Mouse (Mus musculus) thymus, adult 2 months (tissue): ENCODE measurements at regions not wholly inside any gene's neighbourhood (a gene's known extent, or its start where the extent isn't known, plus 50 kb on each side); places are given as distances from the start of the nearest gene placed in this dataset.

ENCODE experiments used
- DNase-seq: peaks from one replicate; pipeline ENCODE4 v3.0.0; 2021
- H3K27ac ChIP-seq: fragments of 200-500 bp; 2 replicates; pipeline ENCODE4 v1.5.1; 2012; ENCODE audit warnings: low read length, control low read depth; ENCODE audit not compliant: control insufficient read depth, insufficient read depth
- H3K27me3 ChIP-seq: fragments of 200-500 bp; 2 replicates; pipeline ENCODE4 v1.6.1; 2012; ENCODE audit warnings: mild to moderate bottlenecking, low read length, moderate library complexity, mixed read lengths; ENCODE audit not compliant: control insufficient read depth, insufficient read depth
- H3K36me3 ChIP-seq: fragments of 200-500 bp; 2 replicates; pipeline ENCODE4 v1.6.1; 2012; ENCODE audit warnings: mild to moderate bottlenecking, low read length, moderate library complexity; ENCODE audit not compliant: control insufficient read depth, insufficient read depth
- H3K4me1 ChIP-seq: fragments of 200-500 bp; replicated peaks from 2 replicates; pipeline ENCODE4 v1.6.1; 2012; ENCODE audit warnings: low read length; ENCODE audit not compliant: control insufficient read depth, insufficient read depth
- H3K4me3 ChIP-seq: fragments of 200-500 bp; 2 replicates; pipeline ENCODE4 v1.5.1; 2012; ENCODE audit warnings: mild to moderate bottlenecking, low read length, control low read depth, moderate library complexity; ENCODE audit not compliant: control insufficient read depth, insufficient read depth
- CTCF ChIP-seq: fragments of 200-500 bp; IDR thresholded peaks from 2 replicates; pipeline ENCODE4 v1.5.1; 2012; ENCODE audit warnings: mild to moderate bottlenecking, control low read depth, low read length, moderate library complexity, borderline replicate concordance; ENCODE audit not compliant: control insufficient read depth, poor library complexity, insufficient read depth; ENCODE audit errors: extremely low read depth
- POLR2A ChIP-seq: fragments of 200-500 bp; IDR thresholded peaks from 2 replicates; pipeline ENCODE4 v1.6.1; 2012; ENCODE audit warnings: mild to moderate bottlenecking, low read length, control low read depth, moderate library complexity; ENCODE audit not compliant: control insufficient read depth, poor library complexity, insufficient read depth; ENCODE audit errors: extremely low read depth
- WGBS: fragments of 180-500 bp; shearing (Covaris S2); methylation state at CpG from one replicate; pipeline ENCODE4 v1.1.7; 2018; 5-methylcytosine and 5-hydroxymethylcytosine counted together

DNA sequence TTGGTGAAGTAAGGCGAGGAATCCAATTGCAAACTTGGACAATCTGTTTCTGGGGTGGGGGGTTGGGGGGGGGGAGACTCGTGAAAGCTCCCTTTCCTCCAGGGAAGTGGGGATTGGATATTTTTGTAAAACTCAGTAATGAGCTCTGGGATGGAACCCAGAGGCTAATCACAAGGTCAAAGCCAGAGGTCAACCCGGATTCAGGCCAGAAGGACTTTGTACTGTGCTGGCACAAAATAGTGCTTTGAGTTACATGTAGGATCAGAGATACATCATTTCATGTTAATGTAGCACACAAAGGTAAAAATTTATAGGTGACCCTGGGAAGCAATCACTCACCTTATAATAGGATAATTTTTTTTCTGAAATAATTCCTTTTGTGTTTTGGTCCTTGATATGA lies 309.5 kb upstream of the Slc30a5 start:
- 88% methylated on average over 3 of the region's 3 CpGs for WGBS
- no peak for DNase-seq
- Histone ChIP-seq H3K27me3 (no peaks in the 10 kb centered on the region), H3K27ac (no peak overlapping the region), H3K36me3 (no peaks in the 10 kb centered on the region), H3K4me3 (no peak overlapping the region), H3K4me1 (no peaks in the 10 kb centered on the region)
- TF ChIP-seq CTCF = no peak
- no peak for TF ChIP-seq POLR2A

DNA sequence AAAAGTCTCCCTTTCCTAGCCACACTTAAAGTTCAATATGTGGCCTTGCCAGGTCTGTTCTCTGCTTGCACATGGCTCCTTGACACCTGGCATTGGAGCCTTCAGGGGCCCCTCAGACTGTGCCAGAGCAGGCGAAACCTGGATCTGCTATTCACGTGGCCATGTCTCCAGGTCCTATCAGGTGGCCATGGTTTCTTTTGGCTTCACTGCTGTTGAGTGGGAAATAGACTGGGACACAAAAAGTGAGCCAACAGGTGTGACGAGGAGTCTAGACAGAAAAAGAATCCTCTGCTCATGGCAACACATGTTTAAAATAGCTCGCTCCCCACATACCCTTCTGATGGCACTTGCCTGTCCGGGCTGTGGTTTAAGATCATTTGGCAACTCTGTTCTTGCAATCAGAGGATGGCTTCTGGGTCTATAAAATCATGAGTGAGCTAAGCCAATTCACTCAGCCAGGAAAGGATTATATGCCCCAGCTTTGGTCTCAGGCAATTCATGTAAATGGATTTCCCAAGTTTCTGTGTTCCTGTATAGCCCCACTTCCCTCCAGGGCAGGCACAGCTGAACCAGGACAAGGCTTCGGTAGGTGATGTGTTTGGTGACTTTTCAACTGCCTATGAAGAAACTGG lies 309.0 kb upstream of the Slc30a5 start:
- Histone ChIP-seq H3K27ac (no peak overlapping the region), H3K4me1 (no peaks in the 10 kb centered on the region), H3K27me3 (no peaks in the 10 kb centered on the region), H3K36me3 (no peaks in the 10 kb centered on the region), H3K4me3 (no peak overlapping the region)
- DNase-seq = no peak
- WGBS = 92% methylated on average over 6 of the region's 6 CpGs
- TF ChIP-seq CTCF (no peak), POLR2A (no peak)

GRCm38 (mm10) chr13:101129466-101129865 lies 296.2 kb upstream of the Slc30a5 start:
- TF ChIP-seq CTCF (no peak), POLR2A (no peak)
- Histone ChIP-seq H3K4me1 (no peaks in the 10 kb centered on the region), H3K36me3 (no peaks in the 10 kb centered on the region), H3K4me3 (no peak overlapping the region), H3K27me3 (no peaks in the 10 kb centered on the region), H3K27ac (no peak overlapping the region)
- DNase-seq = no peak
- WGBS = 90% methylated on average over 3 of the region's 3 CpGs

- Histone ChIP-seq H3K36me3 (no peaks in the 10 kb centered on the region), H3K27ac (no peak overlapping the region), H3K4me1 (no peaks in the 10 kb centered on the region), H3K4me3 (no peak overlapping the region), H3K27me3 (no peaks in the 10 kb centered on the region)
- no peak for DNase-seq
- 82% methylated on average over 2 of the region's 2 CpGs for WGBS
- TF ChIP-seq POLR2A = no peak
- no peak for TF ChIP-seq CTCF
Measured at GRCm38 (mm10) chr13:101127808-101128207, 294.6 kb upstream of the Slc30a5 start.

- no peaks in the 10 kb centered on the region for H3K4me1 ChIP-seq
- no peaks in the 10 kb centered on the region for H3K36me3 ChIP-seq
- no peaks in the 10 kb centered on the region for H3K27me3 ChIP-seq
- H3K27ac ChIP-seq = no peak overlapping the region
- WGBS = 95% methylated on average over 3 of the region's 3 CpGs
- no peak for DNase-seq
- H3K4me3 ChIP-seq = no peak overlapping the region
- TF ChIP-seq CTCF = no peak
- no peak for TF ChIP-seq POLR2A
Measured at GRCm38 (mm10) chr13:101127262-101127661, 294.0 kb upstream of the Slc30a5 start.

DNA sequence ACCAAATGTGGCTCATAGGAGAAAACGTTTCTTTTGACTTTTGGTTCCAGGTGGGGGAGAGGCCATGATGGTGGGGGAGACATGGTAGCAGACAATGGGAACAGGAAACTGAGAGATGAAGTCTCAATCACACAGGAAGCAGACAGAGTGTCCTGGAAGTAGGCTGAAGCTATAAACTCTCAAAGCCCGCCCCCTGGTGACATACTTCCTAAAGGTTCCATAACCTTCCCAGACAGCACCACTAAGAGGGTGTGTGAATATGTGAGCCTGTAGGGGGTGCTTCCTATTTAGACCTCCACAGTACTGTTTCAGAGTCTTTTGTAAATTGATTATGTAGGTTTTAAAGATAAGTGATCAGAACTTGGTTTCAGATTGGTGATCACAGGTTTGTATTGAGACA lies 284.1 kb upstream of the Slc30a5 start:
- Histone ChIP-seq H3K4me1 (no peaks in the 10 kb centered on the region), H3K27me3 (no peaks in the 10 kb centered on the region), H3K27ac (no peak overlapping the region), H3K4me3 (no peak overlapping the region), H3K36me3 (no peaks in the 10 kb centered on the region)
- TF ChIP-seq POLR2A (no peak), CTCF (no peak)
- DNase-seq = no peak
- WGBS = 86% methylated on average over 2 of the region's 2 CpGs

- no peak overlapping the region for H3K27ac ChIP-seq
- WGBS = 81% methylated on average over 5 of the region's 5 CpGs
- no peak for DNase-seq
- H3K4me1 ChIP-seq = no peaks in the 10 kb centered on the region
- H3K27me3 ChIP-seq = no peaks in the 10 kb centered on the region
- H3K4me3 ChIP-seq = no peak overlapping the region
- H3K36me3 ChIP-seq = no peaks in the 10 kb centered on the region
- TF ChIP-seq CTCF (no peak), POLR2A (no peak)
Measured at GRCm38 (mm10) chr13:101115296-101115695, 282.1 kb upstream of the Slc30a5 start.
